Mouse (Mus musculus): Measurements from ENCODE around the gene Zfp14. TPM values are rescaled to one million over a fixed set of nuclear protein-coding genes. Genes with fewer than 3 reads are reported as not detected.

Zfp14 gene
- total and polyA plus RNA-seq, 3 experiments = 0.25 to 0.39 TPM; not detected in 1

DNA sequence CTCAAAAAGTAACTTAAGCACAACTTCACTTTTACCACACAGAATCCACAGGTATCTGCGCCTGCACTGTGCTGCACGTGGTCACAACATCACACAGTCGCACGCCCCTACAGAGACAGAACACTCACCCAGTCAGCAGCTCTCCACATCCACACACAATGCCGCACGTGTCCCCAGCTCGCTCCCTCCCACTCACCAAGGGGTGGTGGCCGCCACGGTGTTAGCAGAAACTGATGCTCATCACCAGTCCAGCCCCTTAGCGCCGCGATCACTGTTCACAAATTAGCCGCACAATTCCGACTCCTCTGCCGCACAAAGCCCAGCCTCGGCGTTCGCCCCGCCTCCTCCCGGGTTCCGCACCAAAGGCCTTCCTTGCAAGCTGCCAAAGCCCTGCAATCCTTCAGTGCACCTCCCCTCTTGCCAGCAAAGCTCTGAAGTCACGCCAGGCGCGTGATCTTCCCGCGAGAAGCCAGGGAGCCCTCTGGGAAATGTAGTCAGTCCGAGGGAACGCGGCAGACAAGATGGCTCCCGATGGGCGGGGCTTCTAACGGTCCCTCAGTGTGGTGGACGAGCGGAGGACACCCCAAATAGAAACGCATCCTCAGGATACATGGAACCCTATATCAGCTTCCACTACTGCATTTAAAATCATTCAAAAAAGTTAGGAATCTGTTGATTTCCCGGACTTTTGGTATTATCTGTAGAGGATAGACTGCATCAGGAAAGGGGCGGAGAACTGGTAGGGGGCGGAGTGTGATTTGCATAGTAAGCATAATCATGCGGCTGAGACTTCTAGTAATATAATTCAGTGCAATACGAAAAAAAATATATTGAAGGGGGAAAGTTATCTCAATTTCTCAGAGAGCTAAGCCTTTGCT, 39.2 kb upstream of the Zfp14 start, which contains the start of the genes Gm26920 and Zfp566:
Gene Gm26920 (minus strand): TSS at position 319 of the 878 bp plus-strand sequence.
Gene Zfp566 (minus strand): TSS at position 436 of the 878 bp plus-strand sequence.
- H3K9ac ChIP-seq (ENCODE audit: control insufficient read depth, low read depth, low read length, poor library complexity, severe bottlenecking) = peak within 1 kb of the TSS; percentile 66
- peak within 1 kb of the TSS; percentile 72 for H3K27ac ChIP-seq (ENCODE audit: control insufficient read depth, low read depth, low read length)
- H3K4me3 ChIP-seq (ENCODE audit: control insufficient read depth in 1 of 2, insufficient read depth in 1 of 2, low read depth in 2 of 2, low read length in 2 of 2) = peak within 1 kb of the TSS; percentile 65 to 70
- H3K9me3 ChIP-seq (replicated peaks; ENCODE audit: insufficient read depth, low read length) = no peaks in the 10 kb centered on the region
- H3K4me1 ChIP-seq (ENCODE audit: control insufficient read depth in 1 of 2, insufficient read depth in 2 of 2, low read length in 2 of 2) = peaks cover 0 to 10% of the 10 kb centered on the region in 2 experiments; a peak in 3 of 4 replicates
- peak; percentile 99 for DNase-seq (ENCODE audit: low read depth, low spot score)
- peaks cover 8% of the 10 kb centered on the region for H3K79me2 ChIP-seq (ENCODE audit: control insufficient read depth, insufficient read depth, low read length, poor library complexity)
- H3K36me3 ChIP-seq (ENCODE audit: control insufficient read depth in 1 of 2, insufficient read depth in 2 of 2, low read length in 2 of 2) = peaks cover 0 to 8% of the 10 kb centered on the region in 2 experiments; a peak in 2 of 4 replicates
- no peaks in the 10 kb centered on the region for H3K27me3 ChIP-seq (ENCODE audit: control insufficient read depth in 1 of 2, insufficient read depth in 2 of 2, low read length in 2 of 2)
- TF ChIP-seq ELF1 (IDR thresholded peaks at IDR 0.05; ENCODE audit: low read depth, low read length) (peak; percentile 67; the same call in 1 of the 2 replicates), MYB (IDR thresholded peaks at IDR 0.05; ENCODE audit: low read depth, low read length) (0 out of 2 replicates have a peak, but pooled peaks have one; percentile 13), RCOR1 (IDR thresholded peaks at IDR 0.05; ENCODE audit: low read depth, low read length) (no peak; the same call in 1 of the 2 replicates), EP300 (IDR thresholded peaks at IDR 0.05; ENCODE audit: low read depth in 1 of 2, low read length in 2 of 2) (no peak; a peak in 1 of 4 replicates), MAX (IDR thresholded peaks at IDR 0.05; ENCODE audit: low read length) (peak; percentile 93), TAL1 (IDR thresholded peaks at IDR 0.05; ENCODE audit: low read length) (no peak), MAZ (IDR thresholded peaks at IDR 0.05; ENCODE audit: low read depth, low read length) (0 out of 2 replicates have a peak, but pooled peaks have one; percentile 57), MYC (IDR thresholded peaks at IDR 0.05; ENCODE audit: low read depth, low read length) (peak; percentile 91), USF2 (IDR thresholded peaks at IDR 0.05; ENCODE audit: borderline replicate concordance in 1 of 2, insufficient read depth in 1 of 2, low read depth in 1 of 2, low read length in 2 of 2) (no peak), JUND (IDR thresholded peaks at IDR 0.05; ENCODE audit: low read depth, low read length) (no peak), MAFK (IDR thresholded peaks at IDR 0.05; ENCODE audit: borderline replicate concordance, low read depth, low read length) (peak; percentile 94), E2F4 (IDR thresholded peaks at IDR 0.05; ENCODE audit: borderline replicate concordance, low read depth, low read length) (no peak), RAD21 (IDR thresholded peaks at IDR 0.05; ENCODE audit: low read depth, low read length) (no peak), GABPA (IDR thresholded peaks at IDR 0.05; ENCODE audit: low read depth, low read length) (no peak), ZC3H11A (IDR thresholded peaks at IDR 0.05; ENCODE audit: low read depth, low read length) (no peak), ZKSCAN1 (IDR thresholded peaks at IDR 0.05; ENCODE audit: low read depth, low read length) (no peak), ZMIZ1 (IDR thresholded peaks at IDR 0.05; ENCODE audit: low read depth, low read length) (no peak; the same call in 1 of the 2 replicates), MXI1 (IDR thresholded peaks at IDR 0.05; ENCODE audit: low read depth, low read length) (peak; percentile 97), CHD2 (IDR thresholded peaks at IDR 0.05; ENCODE audit: low read length) (peak; percentile 99), ETS1 (IDR thresholded peaks at IDR 0.05; ENCODE audit: low read depth, low read length) (0 out of 2 replicates have a peak, but pooled peaks have one; percentile 10), UBTF (IDR thresholded peaks at IDR 0.05; ENCODE audit: borderline replicate concordance, insufficient read depth, low read depth, low read length) (no peak), GATA1 (IDR thresholded peaks at IDR 0.05; ENCODE audit: low read depth, low read length) (no peak), CHD1 (IDR thresholded peaks at IDR 0.05; ENCODE audit: low read depth, low read length) (no peak), NELFE (IDR thresholded peaks at IDR 0.05; ENCODE audit: low read depth, low read length) (peak; percentile 62), POLR2A (IDR thresholded peaks at IDR 0.05; ENCODE audit: control insufficient read depth in 1 of 2, insufficient read depth in 1 of 2, low read depth in 1 of 2, low read length in 2 of 2, poor library complexity in 1 of 2) (peak; percentile 58 to 80), NRF1 (IDR thresholded peaks at IDR 0.05; ENCODE audit: insufficient read depth, low read depth, low read length, poor library complexity, severe bottlenecking) (0 out of 2 replicates have a peak, but pooled peaks have one; percentile 30), TCF12 (IDR thresholded peaks at IDR 0.05; ENCODE audit: low read depth, low read length) (0 out of 2 replicates have a peak, but pooled peaks have one; percentile 45), BHLHE40 (IDR thresholded peaks at IDR 0.05; ENCODE audit: borderline replicate concordance, low read depth, low read length) (no peak), USF1 (IDR thresholded peaks at IDR 0.05; ENCODE audit: low read depth, low read length) (peak; percentile 72), ZNF384 (IDR thresholded peaks at IDR 0.05; ENCODE audit: low read depth, low read length) (peak; percentile 34; the same call in 1 of the 2 replicates), POLR2AphosphoS5 (IDR thresholded peaks at IDR 0.05; ENCODE audit: borderline replicate concordance, low read depth, low read length) (no peak), SMC3 (IDR thresholded peaks at IDR 0.05; ENCODE audit: low read depth, low read length) (no peak), HCFC1 (IDR thresholded peaks at IDR 0.05; ENCODE audit: low read depth, low read length) (peak; percentile 98), SIN3A (IDR thresholded peaks at IDR 0.05; ENCODE audit: low read length) (peak; percentile 78), CTCF (IDR thresholded peaks at IDR 0.05 in 2 of 3, conservative IDR thresholded peaks at IDR 0.05 in 1 of 3; ENCODE audit: control insufficient read depth in 1 of 3, insufficient read depth in 1 of 3, low read depth in 2 of 3, low read length in 3 of 3, poor library complexity in 1 of 3, severe bottlenecking in 1 of 3) (no peak)

Data from MEL (cell line).